Mouse (Mus musculus) kidney, adult 8-10 months (tissue): ENCODE data around the gene Tnfrsf25.

Experiments used
- DNase-seq, 2 experiments: peaks; one replicate each; pipeline ENCODE4 v3.0.0; 2022

Tnfrsf25 gene

DNA sequence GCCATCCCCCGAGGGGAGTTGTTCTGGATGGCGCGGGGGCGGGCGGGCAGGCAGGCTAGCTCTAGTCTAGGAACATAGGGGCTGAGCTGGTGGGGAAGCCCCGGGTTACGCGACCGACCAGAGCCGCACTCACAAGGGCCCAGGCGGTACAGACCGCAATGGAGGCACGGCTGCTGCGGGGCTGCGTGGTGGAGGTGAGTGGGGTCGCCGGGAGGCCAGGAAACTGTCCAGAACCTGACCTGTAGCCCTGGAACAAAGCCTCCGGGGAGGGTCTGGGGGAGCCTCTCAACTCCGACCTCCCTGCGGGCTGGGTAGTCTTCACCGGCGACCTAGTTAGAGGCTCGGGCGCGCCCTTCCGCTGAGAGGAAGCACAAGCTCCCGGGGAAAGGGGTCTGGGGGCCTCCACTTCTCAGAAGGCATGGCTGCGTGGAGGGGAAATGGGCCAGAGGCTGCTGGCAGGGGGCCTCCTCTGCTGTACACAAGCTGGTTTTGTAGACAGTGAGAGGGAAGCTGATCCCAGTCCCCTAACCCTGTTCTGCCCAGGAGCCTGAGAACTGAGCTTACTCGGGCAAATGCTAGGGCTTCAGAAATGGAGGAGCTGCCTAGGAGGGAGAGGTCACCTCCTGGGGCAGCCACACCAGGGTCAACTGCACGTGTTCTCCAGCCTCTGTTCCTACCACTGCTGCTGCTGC lies at the start of gene Tnfrsf25:
Tnfrsf25 (plus strand) TSS at position 14 of the 692 bp plus-strand sequence.
- DNase-seq: no peak

DNA sequence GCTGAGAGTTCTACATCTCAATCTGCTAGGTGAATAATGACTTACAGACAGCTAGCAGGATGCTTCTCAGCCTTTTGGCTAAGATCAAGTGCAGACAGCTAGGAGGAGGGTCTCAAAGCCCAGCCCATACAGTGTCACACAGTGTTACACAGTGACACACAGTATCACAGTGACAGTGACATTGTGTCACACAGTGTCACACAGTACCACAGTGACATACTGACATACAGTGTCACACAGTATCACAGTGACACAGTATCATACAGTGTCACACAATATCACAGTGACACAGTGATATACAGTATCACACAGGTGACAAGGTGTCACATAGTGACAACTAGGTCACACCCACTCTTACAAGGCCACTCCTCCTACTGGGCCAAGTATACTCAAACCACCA lies 48.5 kb upstream of the Tnfrsf25 start:
- DNase-seq: no peak

DNA sequence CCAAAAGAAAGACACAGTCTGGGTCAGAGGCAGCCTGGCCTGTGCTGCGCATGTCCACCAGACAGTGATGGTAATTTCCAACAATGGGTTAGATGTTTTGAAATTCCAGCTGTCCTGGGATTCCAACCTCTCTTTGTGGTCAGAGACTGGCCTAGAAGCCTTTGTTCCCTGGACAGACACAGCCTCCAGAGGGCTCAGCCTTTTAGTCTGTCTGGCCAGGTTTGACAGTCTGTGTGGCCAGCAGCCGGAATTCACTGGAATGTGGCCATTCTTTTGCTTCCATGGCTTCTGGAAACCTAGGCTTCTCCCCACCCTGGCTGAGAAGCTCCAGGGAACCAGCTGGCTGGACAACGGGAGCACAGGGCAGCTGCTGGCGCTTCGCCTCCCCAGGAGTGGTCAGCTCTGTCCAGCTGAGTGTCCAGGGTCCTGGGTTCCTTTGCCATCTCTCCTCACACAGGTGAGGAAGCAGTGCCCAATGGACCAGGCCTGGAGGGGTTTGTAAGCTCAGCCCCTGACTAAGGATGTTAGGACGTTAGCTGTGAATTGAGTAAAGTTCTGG lies 47.5 kb upstream of the Tnfrsf25 start:
- no peak for DNase-seq

DNA sequence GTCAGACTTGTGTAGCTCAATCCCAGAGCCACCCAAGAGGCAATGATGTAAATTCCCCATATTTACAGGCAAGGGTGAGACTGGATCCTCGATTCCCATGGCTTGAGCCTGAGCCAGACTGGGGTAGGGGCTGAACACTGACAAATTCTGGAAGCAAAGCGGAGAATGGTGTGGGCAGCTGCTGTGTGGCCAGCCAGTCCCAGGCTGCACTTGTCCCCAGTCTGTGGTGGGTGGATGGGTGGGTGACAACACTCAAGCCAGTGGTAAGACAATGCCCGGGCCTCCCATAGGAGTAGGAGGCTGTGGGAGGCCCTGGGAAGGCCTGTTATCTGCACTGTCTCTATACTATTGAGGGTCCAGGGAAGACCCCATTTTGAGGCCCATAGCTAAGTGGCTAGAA lies 46.5 kb upstream of the Tnfrsf25 start:
- DNase-seq: no peak

DNA sequence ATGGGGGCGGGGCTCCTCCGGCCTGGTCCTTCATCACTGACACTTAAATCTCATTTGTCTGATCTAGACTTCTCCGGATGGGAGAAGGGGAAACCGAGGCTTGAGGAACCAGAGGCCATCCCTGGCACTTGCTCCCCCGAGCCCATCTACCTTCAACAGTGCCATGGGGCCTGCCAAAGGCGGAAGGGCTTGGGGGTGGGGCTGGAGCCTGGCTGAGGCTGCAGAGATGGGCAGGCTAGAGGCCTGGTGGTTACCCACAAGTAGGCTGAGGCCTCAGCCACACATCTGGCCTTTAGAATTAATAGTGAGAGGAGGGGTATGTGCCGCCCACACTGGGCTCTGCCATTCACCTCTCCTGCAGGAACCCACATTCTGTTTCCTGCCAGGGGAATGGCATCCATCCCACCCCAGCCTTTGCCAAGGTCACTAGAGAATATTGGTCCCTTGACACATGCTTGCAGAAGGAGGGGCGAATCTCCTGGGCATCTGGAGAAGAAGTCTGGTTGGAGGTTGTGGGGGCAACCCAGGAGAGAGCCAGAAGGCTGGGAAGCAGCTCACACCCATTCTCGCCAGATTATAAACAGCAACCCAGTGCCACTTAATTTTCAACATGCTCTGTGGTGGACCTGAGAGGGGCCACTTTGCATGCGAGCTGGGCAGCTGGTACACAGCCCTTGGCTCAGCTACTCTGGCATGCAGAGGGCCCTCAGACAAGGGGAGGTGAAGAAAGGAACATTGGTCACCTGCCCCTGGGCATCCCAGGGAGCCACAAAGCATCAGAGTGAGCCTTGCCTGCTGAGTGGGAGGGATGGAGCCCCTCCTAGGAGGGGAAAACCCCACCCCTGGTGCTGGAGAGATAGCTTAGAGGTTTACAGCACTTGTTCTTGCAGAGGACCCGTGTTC lies 45.0 kb upstream of the Tnfrsf25 start:
- DNase-seq: no peak

DNA sequence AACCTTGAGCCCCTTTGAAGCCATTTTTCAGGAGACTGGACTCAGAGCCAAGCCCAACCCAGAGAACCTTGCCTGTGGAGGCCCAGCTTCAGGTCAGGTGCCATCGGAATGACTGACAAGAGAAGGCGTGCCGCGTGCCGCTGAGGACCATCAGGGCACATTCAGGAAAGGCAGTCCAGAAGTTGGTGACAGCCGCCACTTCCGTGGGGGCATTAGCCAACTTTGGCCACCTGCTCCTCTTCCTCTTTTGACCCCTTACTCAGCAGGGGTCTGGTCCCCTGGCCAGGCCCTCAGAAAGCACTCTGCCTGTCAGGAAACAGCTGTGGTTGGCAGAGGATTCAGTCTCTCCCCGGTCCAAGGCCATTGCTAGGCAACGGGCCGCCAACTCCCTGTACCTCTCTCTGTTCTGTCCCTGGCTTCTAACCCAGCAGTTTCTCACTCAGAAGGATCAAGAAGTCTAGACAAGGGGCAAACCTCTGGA lies 43.6 kb upstream of the Tnfrsf25 start, which contains the start of gene Plekhg5:
Plekhg5 (plus strand) TSS at position 378 of the 481 bp plus-strand sequence.
- DNase-seq: no peak

DNA sequence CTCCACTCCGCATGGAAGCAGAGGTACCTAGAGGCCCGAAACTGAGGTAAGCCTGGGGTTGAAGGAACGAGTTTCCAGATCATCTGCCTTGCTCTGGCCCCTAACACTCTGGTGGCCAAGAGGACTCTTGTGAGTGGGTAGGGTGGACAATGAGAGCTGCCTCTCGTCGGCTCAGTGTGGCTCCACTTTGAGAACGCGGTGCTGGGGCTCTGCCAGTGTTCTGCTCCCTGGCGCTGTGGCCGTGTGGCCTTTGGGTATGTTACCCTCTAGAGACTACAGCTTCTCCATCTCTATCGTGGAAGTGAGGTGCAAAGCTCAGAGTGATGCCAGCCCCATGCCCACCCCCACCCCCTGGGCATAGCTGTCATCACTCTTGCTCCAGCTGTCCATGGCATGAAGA lies 43.1 kb upstream of the Tnfrsf25 start:
- no peak for DNase-seq

DNA sequence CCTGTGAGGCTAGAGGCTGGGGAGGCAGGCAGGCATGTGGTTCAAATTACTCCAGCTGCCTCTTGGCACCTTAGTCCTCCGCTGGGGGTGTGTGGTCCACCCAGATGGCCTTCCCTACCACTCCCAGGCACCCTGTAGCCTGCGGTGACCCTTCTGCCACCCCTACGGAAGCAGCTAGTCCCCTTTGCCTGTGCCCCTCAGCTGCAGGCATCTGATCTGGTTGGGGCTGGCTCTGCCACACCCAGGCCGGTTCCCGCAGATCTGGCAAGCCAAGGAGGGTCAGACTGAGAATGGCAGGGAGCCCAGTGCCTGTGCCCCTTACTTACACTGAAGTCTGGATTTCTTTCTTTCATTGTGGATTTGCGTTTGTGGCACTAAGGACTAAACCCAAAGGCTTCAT lies 42.0 kb upstream of the Tnfrsf25 start:
- no peak for DNase-seq

DNA sequence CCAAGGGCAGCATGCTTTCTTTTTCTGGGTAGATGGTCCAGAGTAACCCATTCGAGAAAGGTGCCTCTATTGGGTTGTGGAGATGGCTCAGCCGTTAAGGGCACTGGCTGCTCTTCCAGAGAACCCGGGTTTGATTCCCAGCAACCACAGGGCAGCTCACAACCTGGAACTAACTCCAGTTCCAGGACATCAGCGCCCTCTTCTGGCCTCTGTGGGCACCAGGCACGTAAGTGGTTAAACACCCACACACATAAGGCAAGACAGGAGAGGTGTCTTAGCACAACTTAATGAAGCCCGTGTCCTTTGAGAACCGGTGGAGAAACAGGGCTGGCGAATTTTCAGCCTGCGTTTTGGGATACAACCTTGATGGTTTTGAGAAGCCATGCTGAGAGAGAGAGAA lies 41.2 kb upstream of the Tnfrsf25 start:
- DNase-seq: no peak

DNA sequence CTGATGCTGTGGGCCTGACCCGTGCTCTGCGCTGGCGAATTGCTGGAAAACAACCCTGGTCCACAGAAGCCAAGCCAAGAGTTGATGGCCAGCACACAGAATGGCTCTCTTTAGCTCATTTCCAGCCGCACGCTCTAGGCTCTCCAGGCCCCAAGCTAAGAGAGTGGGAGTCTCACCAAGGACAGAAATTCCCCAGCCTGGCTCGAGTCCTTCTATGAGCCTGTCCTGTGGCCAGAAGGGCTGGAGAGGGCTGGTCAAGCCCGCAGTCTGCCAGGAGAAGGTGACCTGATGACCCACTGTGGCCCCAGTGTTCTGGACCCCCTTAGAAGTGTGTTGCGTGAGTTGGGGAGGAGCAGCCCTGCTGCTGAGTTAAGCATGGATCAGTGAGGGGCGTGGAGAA lies 38.5 kb upstream of the Tnfrsf25 start:
- no peak for DNase-seq

DNA sequence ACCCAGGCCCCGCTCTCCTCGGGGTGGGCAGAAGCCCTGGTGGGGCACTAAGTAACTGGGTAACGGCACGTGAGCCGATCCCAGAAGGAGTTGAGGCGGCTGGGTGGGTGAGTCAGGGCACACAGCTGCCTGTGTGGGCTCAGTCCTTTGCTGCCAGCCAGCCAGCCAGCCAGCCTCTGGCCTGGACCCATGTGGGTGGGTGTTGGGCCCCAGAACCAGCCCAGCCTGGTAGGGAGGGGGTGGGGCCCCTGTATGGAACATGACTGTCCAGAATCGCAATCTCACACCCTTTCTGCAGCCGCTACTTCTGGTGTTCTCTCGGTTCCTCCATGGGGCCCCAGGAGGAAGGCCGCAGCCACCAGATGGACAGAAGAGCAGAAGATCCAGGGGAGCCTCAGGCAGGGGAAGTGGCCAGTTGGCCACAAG lies 37.6 kb upstream of the Tnfrsf25 start:
- DNase-seq: no peak

DNA sequence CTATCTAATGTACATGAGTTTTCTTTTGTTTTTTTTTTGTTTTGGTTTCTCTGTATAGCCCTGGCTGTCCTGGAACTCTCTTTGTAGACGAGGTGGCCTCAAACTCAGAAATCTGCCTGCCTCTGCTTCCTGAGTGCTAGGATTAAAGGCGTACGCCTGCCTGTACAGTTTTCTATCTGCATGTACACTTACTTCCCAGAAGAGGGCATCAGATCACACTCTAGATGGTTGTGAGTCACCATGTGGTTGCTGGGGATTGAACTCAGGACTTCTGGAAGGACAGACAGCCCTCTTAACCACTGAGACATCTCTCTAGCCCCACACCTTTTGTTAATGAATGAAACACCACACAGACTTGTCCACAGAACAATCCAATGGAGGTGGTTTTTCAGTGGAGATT lies 36.5 kb upstream of the Tnfrsf25 start:
- no peak for DNase-seq

DNA sequence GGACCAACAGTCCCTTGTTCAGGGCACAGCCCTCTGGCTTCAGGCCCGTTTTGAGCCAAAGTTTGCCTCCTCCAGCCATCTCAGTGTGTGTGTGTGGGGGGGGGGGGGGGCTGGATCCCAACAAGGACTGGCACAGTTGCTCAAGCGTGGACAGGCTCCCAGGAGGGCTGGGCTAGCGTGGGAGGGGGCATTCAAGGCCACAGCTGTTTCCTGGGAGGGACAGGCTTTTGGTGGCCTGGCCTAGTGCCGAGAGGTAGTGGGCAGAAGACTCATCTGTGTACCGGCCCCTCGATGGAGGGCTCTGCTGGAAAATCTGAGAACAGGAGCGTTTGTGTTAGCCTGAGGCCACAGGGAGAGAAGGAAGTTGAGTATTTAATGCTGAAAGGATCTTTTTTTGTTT lies 35.8 kb upstream of the Tnfrsf25 start:
- no peak for DNase-seq

DNA sequence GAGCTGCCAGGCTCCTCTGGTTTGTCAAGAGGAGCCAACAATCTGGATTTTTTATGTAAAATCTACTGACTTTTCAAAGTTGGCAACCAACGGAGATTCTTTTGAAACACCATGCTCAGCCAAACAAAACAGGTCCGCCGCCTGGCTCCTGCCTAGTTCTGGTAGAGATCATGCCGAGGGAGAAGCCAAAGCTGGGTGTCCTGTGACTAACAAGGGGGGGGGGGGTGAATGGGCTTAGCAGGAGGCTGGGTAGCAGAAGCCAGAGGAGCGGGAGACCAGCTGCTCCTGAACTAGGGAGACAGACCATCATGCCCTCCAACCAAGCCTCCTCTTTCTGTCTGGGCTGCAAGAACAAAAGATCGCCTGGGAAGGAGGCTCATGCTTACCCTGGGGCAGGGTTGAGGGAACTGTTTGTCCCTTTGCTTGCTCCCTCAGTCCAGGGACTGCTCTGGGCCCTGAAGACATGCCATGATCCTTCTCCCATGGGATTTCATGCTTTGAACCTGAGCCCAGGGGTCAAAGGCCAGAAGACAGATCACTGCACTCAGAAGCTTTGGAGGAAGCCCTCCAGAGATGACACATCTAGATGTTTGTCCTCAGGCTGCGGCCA lies 32.0 kb upstream of the Tnfrsf25 start:
- no peak for DNase-seq

DNA sequence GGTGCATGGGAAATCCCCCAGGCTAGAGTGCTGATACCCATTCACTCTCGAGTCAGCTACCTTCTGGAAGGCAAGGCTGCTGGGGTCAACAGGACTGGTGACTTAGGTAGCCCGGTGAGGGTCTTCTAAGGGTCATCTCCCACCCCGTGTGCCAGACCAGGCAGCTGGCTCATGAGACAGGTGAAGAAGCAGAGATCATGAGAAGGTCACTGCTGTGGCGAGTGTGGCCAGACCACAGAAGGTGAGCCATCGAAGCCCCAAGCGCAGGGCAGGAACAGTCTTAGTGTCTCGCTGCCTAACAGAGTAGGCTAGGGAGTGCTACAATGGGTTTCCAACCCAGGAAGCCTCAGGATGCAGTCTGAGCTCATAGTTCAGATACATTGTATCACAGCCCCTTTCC lies 31.1 kb upstream of the Tnfrsf25 start:
- no peak for DNase-seq

DNA sequence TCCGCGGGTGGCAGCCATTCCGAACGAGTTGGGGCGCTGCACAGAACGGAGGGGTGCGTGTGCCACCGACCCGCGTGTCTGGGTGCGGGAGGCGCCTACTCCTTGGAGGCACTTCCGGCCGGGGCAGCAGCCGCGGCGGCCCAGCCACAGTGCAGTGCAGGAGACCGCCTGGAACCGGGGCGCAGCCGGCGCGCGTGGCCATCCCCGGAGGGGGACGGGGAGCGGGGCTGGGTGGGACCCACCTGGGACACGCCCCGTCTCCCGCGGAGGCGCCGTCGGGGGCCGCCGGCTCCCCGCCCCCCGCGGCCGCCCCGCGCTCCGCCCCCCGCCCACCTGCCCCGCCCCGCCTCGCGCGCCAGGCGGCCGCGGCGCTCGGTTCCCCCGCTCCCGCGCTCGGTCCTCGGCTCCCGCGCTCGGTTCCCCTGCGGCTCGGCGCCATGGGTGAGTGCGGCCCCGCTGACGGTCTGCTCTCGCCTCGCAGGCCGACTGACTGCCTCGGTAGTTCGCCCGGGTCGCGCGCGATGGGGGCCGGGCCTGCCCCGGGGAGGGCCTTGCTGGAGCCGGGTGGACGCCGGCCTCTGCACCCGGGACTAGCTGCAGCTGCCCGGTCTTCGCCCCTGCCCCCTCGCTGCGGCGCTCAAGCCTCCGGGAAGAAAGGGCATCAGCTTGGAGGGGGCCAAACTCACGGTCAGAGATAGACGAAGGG lies 29.1 kb upstream of the Tnfrsf25 start:
- DNase-seq: peak; percentile 61 to 62

DNA sequence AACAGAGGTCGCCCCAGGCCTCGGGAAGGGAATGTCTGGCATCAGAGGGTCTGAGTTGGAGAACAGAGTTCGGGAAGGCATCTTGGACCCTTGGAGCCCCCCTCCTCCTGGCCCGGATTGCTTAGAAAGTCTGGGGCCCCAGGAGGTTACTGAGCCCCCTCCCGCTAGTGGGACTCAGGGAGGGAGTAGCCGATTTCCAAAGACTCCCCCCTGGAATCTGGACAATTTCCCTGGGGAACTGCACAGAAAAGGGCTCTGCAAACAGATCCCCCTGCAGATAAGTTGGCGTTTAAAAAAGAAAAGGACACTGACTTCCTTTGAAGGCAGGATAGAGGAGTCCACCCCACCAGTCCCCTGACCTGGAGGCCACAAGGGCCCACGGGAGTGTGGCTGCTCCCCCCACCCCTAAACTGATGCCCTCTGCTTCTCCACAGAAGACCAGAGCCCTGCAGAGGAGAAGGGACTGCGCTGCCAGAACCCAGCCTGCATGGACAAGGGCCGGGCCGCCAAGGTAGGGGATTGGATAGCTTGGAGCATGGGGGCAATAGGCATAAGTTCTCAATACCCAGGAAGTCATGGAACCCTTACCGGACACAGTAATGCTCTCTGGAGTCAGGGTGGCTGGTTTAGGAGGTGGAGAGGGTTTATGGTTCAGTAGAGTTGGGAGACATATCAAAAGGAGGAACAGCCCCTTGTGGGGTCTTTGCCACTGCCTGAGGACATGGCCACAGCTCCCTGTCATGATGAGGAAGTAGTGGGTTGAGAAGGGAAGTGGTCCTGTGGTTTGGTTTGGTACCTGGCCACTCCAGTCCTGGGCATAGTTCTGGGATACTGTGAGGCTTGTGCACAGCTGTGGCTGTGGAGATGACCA lies 28.3 kb upstream of the Tnfrsf25 start:
- no peak for DNase-seq

DNA sequence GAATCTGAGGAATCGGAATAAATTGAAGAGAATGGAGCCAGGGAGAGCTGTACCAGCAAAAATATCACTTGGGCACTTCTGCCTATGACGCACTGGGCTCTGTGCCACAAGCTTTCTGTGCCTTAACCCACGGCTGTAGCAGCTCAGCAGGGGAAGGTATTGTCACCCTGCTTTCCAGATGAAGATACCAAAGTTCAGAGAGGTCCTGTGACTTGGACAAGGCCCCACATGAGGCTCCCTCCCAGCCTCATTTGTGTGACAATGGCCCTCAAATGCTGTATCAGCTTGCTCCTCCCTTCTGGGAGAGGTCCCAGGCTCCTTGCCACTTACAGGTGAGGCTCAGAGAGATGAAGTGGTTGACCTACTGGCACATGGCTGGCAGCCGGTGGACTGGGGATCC lies 27.6 kb upstream of the Tnfrsf25 start:
- peak in 1 of 2 experiments; percentile 49 for DNase-seq

DNA sequence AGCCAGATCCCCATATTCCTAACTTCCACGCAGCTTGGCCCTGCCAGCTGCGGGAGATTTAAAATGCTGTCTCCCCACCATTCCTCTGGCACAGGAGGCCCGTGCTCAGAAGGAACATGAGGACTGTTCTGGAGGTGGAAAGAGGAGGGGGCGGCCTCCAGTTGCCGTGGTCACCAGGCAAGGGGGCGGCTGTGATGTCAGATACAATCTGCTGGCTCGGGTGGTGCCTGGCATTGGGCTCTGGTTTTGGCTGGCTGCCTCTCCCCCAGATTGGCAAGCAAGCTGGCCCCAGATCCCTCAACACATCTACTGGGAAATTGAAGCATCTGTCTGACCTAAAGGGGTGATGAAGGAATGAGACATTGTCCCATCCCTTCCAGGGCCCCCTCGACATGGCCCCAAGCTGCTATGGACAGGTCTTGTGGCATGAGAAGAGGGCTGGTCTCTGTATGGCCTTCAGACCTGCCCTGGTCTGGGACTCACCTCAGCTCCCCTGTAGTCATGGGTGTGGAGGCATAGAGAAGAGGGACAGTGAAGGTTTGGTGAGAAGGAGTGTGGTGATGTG lies 27.1 kb upstream of the Tnfrsf25 start:
- no peak for DNase-seq

DNA sequence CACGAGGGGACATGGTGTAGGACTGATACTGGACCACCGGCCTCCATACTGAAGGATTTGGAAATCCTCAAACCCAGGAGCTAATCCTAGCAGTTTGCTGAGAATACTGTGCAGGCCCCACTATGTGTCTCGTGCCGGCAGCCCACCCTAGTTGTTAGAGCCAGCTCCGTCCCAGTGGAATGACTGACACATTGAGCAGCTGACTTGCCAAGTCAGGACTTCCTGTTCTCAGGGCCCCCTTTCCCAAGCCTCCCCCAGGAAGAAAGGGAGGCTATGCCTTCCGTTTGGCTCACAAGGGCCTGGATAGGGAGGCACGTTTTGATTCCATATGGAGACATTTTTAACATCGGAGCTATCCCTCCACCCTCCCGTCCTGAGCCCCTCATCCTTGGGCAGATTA lies 25.5 kb upstream of the Tnfrsf25 start:
- no peak for DNase-seq

DNA sequence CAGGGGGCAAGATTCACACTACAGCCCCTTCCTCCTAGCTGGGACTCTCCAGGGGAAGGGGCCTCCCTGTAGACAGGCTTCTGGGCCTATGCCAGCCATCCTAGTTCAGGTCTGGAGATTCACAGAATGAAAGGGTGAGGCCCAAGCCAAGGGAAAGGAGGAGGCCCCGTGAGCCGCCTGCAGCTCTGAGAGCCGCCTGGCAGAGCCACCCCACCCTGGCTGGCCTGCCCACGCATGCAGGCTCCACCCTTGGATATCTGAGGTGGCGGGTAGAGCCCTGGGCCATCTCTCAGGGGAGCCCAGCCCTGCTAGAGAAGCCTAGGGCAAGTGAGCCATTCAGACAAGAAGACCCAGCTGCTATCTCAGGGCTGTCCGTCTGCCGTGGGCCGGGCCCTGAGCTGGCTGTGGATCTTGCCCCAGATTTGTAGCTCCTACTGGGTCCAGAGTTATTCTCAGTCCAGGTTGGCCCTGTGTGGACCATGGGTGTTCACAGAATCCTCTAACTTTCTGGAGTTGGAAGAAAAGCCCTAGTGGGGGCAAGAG lies 22.9 kb upstream of the Tnfrsf25 start:
- no peak for DNase-seq
